Mouse (Mus musculus) CH12.LX (cell line): Measurements from ENCODE around the gene Rpap1. TPM values are rescaled to one million over a fixed set of nuclear protein-coding genes. Genes with fewer than 3 reads are reported as not detected.

ENCODE experiments used
- DNase-seq: peaks from one replicate; pipeline ENCODE4 v3.0.0-alpha.2; 2013; ENCODE audit errors: extremely low read depth
- H3K27ac ChIP-seq: 2 replicates; pipeline ENCODE4 v1.5.1; 2012; ENCODE audit warnings: low read depth, mild to moderate bottlenecking, control low read depth, moderate library complexity; ENCODE audit not compliant: insufficient read depth
- H3K27me3 ChIP-seq: replicated peaks from 2 replicates; pipeline ENCODE3; 2012; ENCODE audit warnings: inconsistent platforms
- H3K36me3 ChIP-seq, 2 experiments: replicated peaks in 1 of 2; 2 replicates each; pipeline versions ENCODE3 to v1.6.1; 2012; ENCODE audit warnings: inconsistent platforms in 1 of 2, low read length in 1 of 2, mild to moderate bottlenecking in 1 of 2, mixed read lengths in 1 of 2, moderate library complexity in 1 of 2; ENCODE audit not compliant: control insufficient read depth in 1 of 2, insufficient read depth in 1 of 2
- H3K4me1 ChIP-seq, 2 experiments: 2 replicates each; pipeline ENCODE4 v1.6.1; 2012; ENCODE audit warnings: inconsistent platforms in 1 of 2, moderate library complexity in 1 of 2; ENCODE audit not compliant: insufficient read depth in 2 of 2, control insufficient read depth in 1 of 2
- H3K4me2 ChIP-seq: 2 replicates; pipeline ENCODE4 v1.6.1; 2012; ENCODE audit warnings: low read depth, mild to moderate bottlenecking, control low read depth; ENCODE audit not compliant: poor library complexity, insufficient read depth, severe bottlenecking
- H3K4me3 ChIP-seq, 3 experiments: fragments of 150-350 bp in 1 of 3; sonication (generic) in 1 of 3; replicated peaks in 1 of 3; 2 replicates each; pipeline versions ENCODE3 to v1.5.1; 2011 to 2012; ENCODE audit warnings: low read depth in 2 of 3, low read length in 2 of 3, mild to moderate bottlenecking in 2 of 3, moderate library complexity in 2 of 3, control low read depth in 1 of 3, improper control_type of control experiment in 1 of 3, inconsistent platforms in 1 of 3, mixed read lengths in 1 of 3; ENCODE audit not compliant: poor library complexity in 1 of 3
- H3K79me2 ChIP-seq: replicated peaks from 2 replicates; pipeline ENCODE4 v1.6.1; 2012; ENCODE audit warnings: mild to moderate bottlenecking, moderate library complexity; ENCODE audit not compliant: control insufficient read depth, poor library complexity, insufficient read depth, severe bottlenecking; ENCODE audit errors: extremely low read depth
- H3K9ac ChIP-seq: 2 replicates; pipeline ENCODE4 v1.6.1; 2012; ENCODE audit warnings: low read depth, mild to moderate bottlenecking, control low read depth, moderate library complexity; ENCODE audit not compliant: insufficient read depth
- H3K9me3 ChIP-seq: replicated peaks from 2 replicates; pipeline ENCODE3; 2012; ENCODE audit warnings: low read length, inconsistent platforms, mixed read lengths
- BHLHE40 ChIP-seq: IDR thresholded peaks from 2 replicates; pipeline ENCODE4 v1.6.1; 2011; ENCODE audit warnings: mild to moderate bottlenecking, low read depth, low read length, improper control_type of control experiment
- CHD2 ChIP-seq: IDR thresholded peaks from 2 replicates; pipeline ENCODE4 v1.6.1; 2011; ENCODE audit warnings: low read length, improper control_type of control experiment
- E2F4 ChIP-seq: IDR thresholded peaks from 2 replicates; pipeline ENCODE4 v1.6.1; 2011; ENCODE audit warnings: low read depth, low read length, improper control_type of control experiment; ENCODE audit not compliant: insufficient replicate concordance
- EP300 ChIP-seq: IDR thresholded peaks from 2 replicates; pipeline ENCODE4 v1.6.1; 2011; ENCODE audit warnings: low read length, improper control_type of control experiment
- GABPA ChIP-seq: IDR thresholded peaks from 2 replicates; pipeline ENCODE4 v1.6.1; 2012; ENCODE audit warnings: low read depth, low read length, improper control_type of control experiment, inconsistent platforms; ENCODE audit not compliant: insufficient replicate concordance
- IRF4 ChIP-seq: IDR thresholded peaks from 2 replicates; pipeline ENCODE4 v1.6.1; 2014; ENCODE audit warnings: low read depth, mild to moderate bottlenecking, inconsistent platforms, low read length, improper control_type of control experiment
- JUN ChIP-seq: IDR thresholded peaks from 2 replicates; pipeline ENCODE4 v1.6.1; 2011; ENCODE audit warnings: low read depth, mild to moderate bottlenecking, low read length, improper control_type of control experiment, moderate library complexity; ENCODE audit not compliant: insufficient read depth
- MAX ChIP-seq: IDR thresholded peaks from 2 replicates; pipeline ENCODE4 v1.6.1; 2011; ENCODE audit warnings: low read length, improper control_type of control experiment
- MAZ ChIP-seq: IDR thresholded peaks from 2 replicates; pipeline ENCODE4 v1.6.1; 2012; ENCODE audit warnings: low read depth, mild to moderate bottlenecking, inconsistent platforms, low read length, improper control_type of control experiment, moderate library complexity
- MEF2A ChIP-seq: IDR thresholded peaks from 2 replicates; pipeline ENCODE4 v1.6.1; 2014; ENCODE audit warnings: low read depth, mild to moderate bottlenecking, inconsistent platforms, low read length, improper control_type of control experiment, borderline replicate concordance
- MXI1 ChIP-seq: IDR thresholded peaks from 2 replicates; pipeline ENCODE4 v1.6.1; 2011; ENCODE audit warnings: mild to moderate bottlenecking, low read depth, low read length, improper control_type of control experiment
- PAX5 ChIP-seq: IDR thresholded peaks from 2 replicates; pipeline ENCODE4 v1.6.1; 2012; ENCODE audit warnings: low read length, inconsistent platforms, mixed read lengths
- POLR2A ChIP-seq: IDR thresholded peaks from 2 replicates; pipeline ENCODE4 v1.6.1; 2011; ENCODE audit warnings: low read depth, mild to moderate bottlenecking, improper control_type of control experiment, low read length
- RCOR1 ChIP-seq: conservative IDR thresholded peaks from 2 replicates; pipeline ENCODE4 v1.6.1; 2012; ENCODE audit warnings: low read depth, mild to moderate bottlenecking, inconsistent platforms, low read length, improper control_type of control experiment
- SIN3A ChIP-seq: IDR thresholded peaks from 2 replicates; pipeline ENCODE4 v1.6.1; 2012; ENCODE audit warnings: low read length, improper control_type of control experiment, inconsistent platforms
- SMC3 ChIP-seq: IDR thresholded peaks from 2 replicates; pipeline ENCODE4 v1.6.1; 2011; ENCODE audit warnings: low read depth, low read length, improper control_type of control experiment
- TBP ChIP-seq: conservative IDR thresholded peaks from 2 replicates; pipeline ENCODE4 v1.6.1; 2011; ENCODE audit warnings: low read depth, low read length, improper control_type of control experiment
- TCF12 ChIP-seq: IDR thresholded peaks from 2 replicates; pipeline ENCODE4 v1.6.1; 2014; ENCODE audit warnings: low read depth, mild to moderate bottlenecking, inconsistent platforms, low read length, improper control_type of control experiment
- ZKSCAN1 ChIP-seq: IDR thresholded peaks from 2 replicates; pipeline ENCODE4 v1.6.1; 2012; ENCODE audit warnings: low read depth, inconsistent platforms, low read length, improper control_type of control experiment, borderline replicate concordance
- ZMIZ1 ChIP-seq: IDR thresholded peaks from 2 replicates; pipeline ENCODE4 v1.6.1; 2012; ENCODE audit warnings: low read depth, mild to moderate bottlenecking, inconsistent platforms, low read length, improper control_type of control experiment
- dilution Hi-C: fragments of 300-500 bp; cut with MboI; formaldehyde crosslinking; loops from 2 replicates; pipeline ENCODE4 v1.14.3; 2020; ENCODE audit warnings: low sequenced_read_pairs; ENCODE audit not compliant: extremely low pct_unique_long_range_greater_than_20kb, extremely low pct_ligation_motif_present
- in situ Hi-C: fragments of 300-500 bp; cut with MboI; formaldehyde crosslinking; loops from 3 replicates; pipeline ENCODE4 v1.14.3; 2019; ENCODE audit warnings: low sequenced_read_pairs, low pct_ligation_motif_present, low pct_unique_long_range_greater_than_20kb, mixed read lengths
- polyA plus RNA-seq: library from polyadenylated mRNA; unstranded; fragments of >175 nt; gene quantifications from 2 replicates; pipeline ENCODE4 v1.2.1, GENCODE M21; 2012; ENCODE audit warnings: low read depth; ENCODE audit not compliant: insufficient read length
- total RNA-seq, 2 experiments: library from RNA; depleted of rRNA; stranded (reverse); fragments of 300-350 nt in 1 of 2; fragments of >200 nt in 1 of 2; gene quantifications; 2 replicates each; pipeline ENCODE4 v1.2.3; 2012 to 2014

The Rpap1 gene
- total and polyA plus RNA-seq, 3 experiments = 8.5 to 34.7 (median 31.8) TPM

GRCm38 (mm10) chr2:119802767-119803617 is 15.7 kb upstream of the Rpap1 start:
- TF ChIP-seq POLR2A (0 out of 2 replicates have a peak, but pooled peaks have one; percentile 28), MXI1 (no peak; the same call in 1 of the 2 replicates), SMC3 (no peak), SIN3A (peak; percentile 36; the same call in 1 of the 2 replicates), TBP (no peak), BHLHE40 (no peak), CHD2 (peak; percentile 70; the same call in 1 of the 2 replicates), MAZ (peak; percentile 83; the same call in 1 of the 2 replicates), JUN (no peak), MAX (no peak), IRF4 (peak; percentile 60; the same call in 1 of the 2 replicates), GABPA (no peak), TCF12 (peak; percentile 67; the same call in 1 of the 2 replicates)
- peak; percentile 71 for DNase-seq
- no peaks in the 10 kb centered on the region for H3K9me3 ChIP-seq
- dilution Hi-C loops (no loop called here), in situ Hi-C loops (no loop called here)
- no peaks in the 10 kb centered on the region for H3K79me2 ChIP-seq
- peak overlapping the region; percentile 17; the same call in 1 of the 2 replicates for H3K27ac ChIP-seq
- H3K36me3 ChIP-seq = peaks cover 15 to 52% of the 10 kb centered on the region in 2 experiments
- H3K27me3 ChIP-seq = peaks cover 5% of the 10 kb centered on the region
- H3K4me3 ChIP-seq = no peak overlapping the region
- H3K4me1 ChIP-seq = peaks cover 35 to 75% of the 10 kb centered on the region in 2 experiments
- no peak overlapping the region for H3K9ac ChIP-seq
- H3K4me2 ChIP-seq = peak overlapping the region; percentile 31; the same call in 1 of the 2 replicates

GRCm38 (mm10) chr2:119800876-119801846 is 13.8 kb upstream of the Rpap1 start:
- no peak for TF ChIP-seq RCOR1
- TF ChIP-seq MAX = no peak
- TF ChIP-seq MAZ = no peak
- no peak for TF ChIP-seq GABPA
- no peak for TF ChIP-seq EP300
- TF ChIP-seq ZKSCAN1 = no peak
- TF ChIP-seq MEF2A = no peak
- no peak for TF ChIP-seq ZMIZ1
- TF ChIP-seq PAX5 = no peak
- TF ChIP-seq E2F4 = no peak
- H3K9ac ChIP-seq = peak overlapping the region; percentile 92; the same call in 1 of the 2 replicates
- H3K36me3 ChIP-seq = peaks cover 6 to 37% of the 10 kb centered on the region in 2 experiments
- DNase-seq = no peak
- peaks cover 22% of the 10 kb centered on the region for H3K27me3 ChIP-seq
- dilution Hi-C loops (no loop called here), in situ Hi-C loops (no loop called here)
- H3K4me3 ChIP-seq = peak overlapping the region; percentile 10 to 80 (median 76)
- no peaks in the 10 kb centered on the region for H3K79me2 ChIP-seq
- H3K9me3 ChIP-seq = no peaks in the 10 kb centered on the region
- H3K4me1 ChIP-seq = peaks cover 27 to 56% of the 10 kb centered on the region in 2 experiments
- H3K4me2 ChIP-seq = peak overlapping the region; percentile 76
- no peak overlapping the region for H3K27ac ChIP-seq
